Mouse (Mus musculus) hindbrain, embryonic 15.5 days (tissue): ENCODE results near the gene Grip1. TPM values are rescaled to one million over a fixed set of nuclear protein-coding genes. Genes with fewer than 3 reads are reported as not detected.

Source experiments
- ATAC-seq: fragments of 200-750 bp; cut with Nextera tagmentation; 2 replicates; pipeline ENCODE4 v1.8.0; 2017; ENCODE audit warnings: low read depth, moderate number of reproducible peaks, moderate TSS enrichment; ENCODE audit not compliant: low FRiP score
- H3K27ac ChIP-seq: fragments of 300-500 bp; sonication (generic); replicated peaks from 2 replicates; pipeline ENCODE4 v1.5.1; 2015; ENCODE audit warnings: mild to moderate bottlenecking, inconsistent platforms
- H3K27me3 ChIP-seq: fragments of 300-500 bp; sonication (generic); 2 replicates; pipeline ENCODE4 v1.6.1; 2015; ENCODE audit warnings: control low read depth, inconsistent platforms
- H3K36me3 ChIP-seq: fragments of 300-500 bp; sonication (generic); 2 replicates; pipeline ENCODE4 v1.6.1; 2015; ENCODE audit warnings: control low read depth, inconsistent platforms
- H3K4me1 ChIP-seq: fragments of 300-500 bp; sonication (generic); replicated peaks from 2 replicates; pipeline ENCODE4 v1.6.1; 2015; ENCODE audit warnings: control low read depth, inconsistent platforms
- H3K4me2 ChIP-seq: fragments of 300-500 bp; sonication (generic); 2 replicates; pipeline ENCODE4 v1.6.1; 2015; ENCODE audit warnings: moderate library complexity, mild to moderate bottlenecking, inconsistent platforms
- H3K4me3 ChIP-seq: fragments of 300-500 bp; sonication (generic); 2 replicates; pipeline ENCODE4 v1.5.1; 2015; ENCODE audit warnings: mild to moderate bottlenecking, inconsistent platforms
- H3K9ac ChIP-seq: fragments of 300-500 bp; sonication (generic); 2 replicates; pipeline ENCODE4 v1.6.1; 2015; ENCODE audit warnings: inconsistent platforms
- H3K9me3 ChIP-seq: fragments of 300-500 bp; sonication (generic); 2 replicates; pipeline ENCODE4 v1.6.1; 2016; ENCODE audit warnings: control low read depth, inconsistent platforms
- WGBS: fragments of 180-500 bp; shearing (Covaris S2); methylation state at CpG from one replicate; pipeline ENCODE4 v1.1.7; 2015; 5-methylcytosine and 5-hydroxymethylcytosine counted together
- polyA plus RNA-seq: library from polyadenylated mRNA; unstranded; fragments of >200 nt; fragmentation: Nextera tagmentation; extraction: Ambion mirVana; gene quantifications from 2 replicates; pipeline ENCODE4 v1.2.1, GENCODE M21; 2015

Grip1 gene
- polyA plus RNA-seq, 1 experiment from 2014 or later: 17.3 TPM

DNA sequence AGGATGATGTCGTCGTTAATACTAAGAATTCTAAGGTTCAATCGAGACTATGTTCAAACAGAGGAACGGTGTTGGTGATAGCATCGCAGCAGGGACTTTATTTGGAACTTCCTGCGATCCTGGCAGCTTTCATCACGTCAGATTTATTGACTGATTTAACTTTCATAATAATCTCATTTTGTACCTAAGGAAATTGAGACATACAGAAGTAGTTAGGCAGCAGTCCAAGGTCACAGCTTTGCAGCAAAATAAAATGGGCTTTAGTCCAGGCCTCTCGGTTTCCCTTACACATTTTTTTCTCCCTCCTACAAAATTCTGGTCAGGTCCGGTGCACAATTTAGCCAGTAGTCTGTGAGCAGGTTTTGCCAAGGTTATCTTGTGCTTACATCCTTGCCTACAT, 178.3 kb downstream of the Grip1 start:
- no peak overlapping the region for H3K4me3 ChIP-seq
- H3K9ac ChIP-seq: no peak overlapping the region
- WGBS: 72% methylated on average over 9 of the region's 9 CpGs
- no peak overlapping the region for H3K27ac ChIP-seq
- H3K4me1 ChIP-seq: peaks cover under 1% of the 10 kb centered on the region; the same call in 1 of the 2 replicates
- H3K36me3 ChIP-seq: no peaks in the 10 kb centered on the region
- H3K9me3 ChIP-seq: no peaks in the 10 kb centered on the region
- no peak for ATAC-seq
- no peaks in the 10 kb centered on the region for H3K27me3 ChIP-seq
- no peak overlapping the region for H3K4me2 ChIP-seq

DNA sequence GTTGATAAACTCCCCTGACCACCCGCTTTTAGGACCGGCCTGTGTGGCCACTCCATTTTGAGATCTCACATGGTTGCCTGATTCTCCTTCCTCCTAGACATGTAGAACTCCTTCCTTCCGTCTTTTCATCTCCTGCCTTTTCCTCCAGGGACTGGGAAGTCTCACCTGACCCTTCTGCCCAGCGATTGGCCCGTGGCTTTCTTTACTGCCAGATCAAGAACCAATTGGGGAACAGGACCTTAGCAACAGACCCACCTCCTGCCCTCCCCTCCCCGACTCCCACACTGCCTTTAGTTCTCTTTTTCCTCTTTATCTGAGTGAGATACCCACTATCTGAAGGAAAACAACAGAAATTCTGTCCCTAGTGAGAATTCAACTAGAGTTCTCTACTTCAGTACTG, 180.9 kb downstream of the Grip1 start:
- Histone ChIP-seq H3K4me3 (no peak overlapping the region), H3K4me1 (no peaks in the 10 kb centered on the region), H3K4me2 (no peak overlapping the region), H3K27me3 (no peaks in the 10 kb centered on the region), H3K9me3 (no peaks in the 10 kb centered on the region), H3K36me3 (no peaks in the 10 kb centered on the region), H3K9ac (no peak overlapping the region), H3K27ac (no peak overlapping the region)
- WGBS: 73% methylated on average over 6 of the region's 6 CpGs
- no peak for ATAC-seq

DNA sequence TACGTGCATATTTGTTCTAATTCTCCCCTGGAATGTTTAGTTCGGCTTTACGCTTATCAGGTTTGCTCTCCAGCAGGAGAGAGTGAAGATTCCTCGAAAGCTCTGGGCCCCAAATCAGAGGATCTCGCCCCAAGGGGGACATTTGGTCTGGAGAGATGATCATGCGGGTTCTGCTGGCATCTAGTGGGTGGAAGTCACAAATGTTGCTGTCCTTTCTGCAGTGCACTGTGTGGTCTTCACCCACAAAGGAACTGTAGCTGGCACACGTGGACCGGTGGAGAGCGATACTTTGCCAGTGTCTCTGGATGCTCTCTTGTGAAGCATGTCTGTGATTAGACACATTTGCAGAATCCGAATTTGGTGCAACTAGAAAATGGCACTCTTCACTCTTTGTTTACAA, 186.9 kb downstream of the Grip1 start:
- H3K4me3 ChIP-seq: no peak overlapping the region
- no peak overlapping the region for H3K9ac ChIP-seq
- no peak overlapping the region for H3K27ac ChIP-seq
- peaks cover 22% of the 10 kb centered on the region for H3K4me1 ChIP-seq
- no peaks in the 10 kb centered on the region for H3K27me3 ChIP-seq
- H3K4me2 ChIP-seq: no peak overlapping the region
- 74% methylated on average over 10 of the region's 10 CpGs for WGBS
- H3K36me3 ChIP-seq: no peaks in the 10 kb centered on the region
- H3K9me3 ChIP-seq: no peaks in the 10 kb centered on the region
- 0 out of 2 replicates have a peak, but pooled peaks have one; percentile 65 for ATAC-seq

DNA sequence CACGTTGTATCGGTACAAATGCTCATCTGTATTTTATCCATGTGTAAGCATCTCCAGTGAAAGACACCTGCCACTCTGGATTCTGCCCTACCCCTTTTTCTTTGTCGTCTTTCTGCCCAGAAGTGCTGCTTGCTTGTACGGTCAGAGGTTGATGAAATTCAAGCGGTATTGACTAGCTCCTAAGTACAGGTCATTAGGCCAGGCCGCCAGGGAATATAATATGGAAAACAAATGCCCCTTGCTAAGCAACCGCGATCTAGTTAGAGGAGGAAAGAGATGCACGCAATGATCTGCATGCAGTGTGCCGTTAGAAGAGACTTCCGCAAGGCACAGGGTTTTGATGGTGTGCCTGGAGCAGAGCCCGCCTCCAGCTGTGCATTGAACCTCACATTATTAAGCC, 187.4 kb downstream of the Grip1 start:
- Histone ChIP-seq H3K27me3 (no peaks in the 10 kb centered on the region), H3K4me1 (peaks cover 22% of the 10 kb centered on the region), H3K36me3 (no peaks in the 10 kb centered on the region), H3K4me3 (no peak overlapping the region), H3K9me3 (no peaks in the 10 kb centered on the region), H3K4me2 (peak overlapping the region; percentile 22), H3K27ac (no peak overlapping the region), H3K9ac (no peak overlapping the region)
- WGBS: 49% methylated on average over 12 of the region's 12 CpGs
- no peak for ATAC-seq

DNA sequence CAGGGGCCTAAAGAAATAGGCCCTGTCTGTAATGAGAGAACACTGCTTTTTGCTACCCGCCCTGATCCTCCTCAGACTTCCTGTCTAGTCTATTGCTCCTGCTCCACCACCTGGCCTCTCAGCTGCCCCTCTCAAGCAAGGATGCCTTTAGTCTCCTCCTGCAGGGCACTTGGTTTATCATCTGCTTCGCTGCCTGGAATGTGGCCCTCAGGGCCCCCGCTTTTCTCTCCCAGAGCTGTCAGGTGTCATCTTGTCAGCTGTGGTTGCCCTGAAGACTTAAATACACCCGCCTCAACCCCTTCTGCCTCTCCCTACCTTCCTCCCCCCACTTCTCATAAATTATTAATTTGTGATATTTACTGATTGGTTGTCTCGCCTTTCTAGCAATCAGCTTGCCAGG, 190.7 kb downstream of the Grip1 start:
- no peaks in the 10 kb centered on the region for H3K36me3 ChIP-seq
- 52% methylated on average over 5 of the region's 5 CpGs for WGBS
- ATAC-seq: no peak

DNA sequence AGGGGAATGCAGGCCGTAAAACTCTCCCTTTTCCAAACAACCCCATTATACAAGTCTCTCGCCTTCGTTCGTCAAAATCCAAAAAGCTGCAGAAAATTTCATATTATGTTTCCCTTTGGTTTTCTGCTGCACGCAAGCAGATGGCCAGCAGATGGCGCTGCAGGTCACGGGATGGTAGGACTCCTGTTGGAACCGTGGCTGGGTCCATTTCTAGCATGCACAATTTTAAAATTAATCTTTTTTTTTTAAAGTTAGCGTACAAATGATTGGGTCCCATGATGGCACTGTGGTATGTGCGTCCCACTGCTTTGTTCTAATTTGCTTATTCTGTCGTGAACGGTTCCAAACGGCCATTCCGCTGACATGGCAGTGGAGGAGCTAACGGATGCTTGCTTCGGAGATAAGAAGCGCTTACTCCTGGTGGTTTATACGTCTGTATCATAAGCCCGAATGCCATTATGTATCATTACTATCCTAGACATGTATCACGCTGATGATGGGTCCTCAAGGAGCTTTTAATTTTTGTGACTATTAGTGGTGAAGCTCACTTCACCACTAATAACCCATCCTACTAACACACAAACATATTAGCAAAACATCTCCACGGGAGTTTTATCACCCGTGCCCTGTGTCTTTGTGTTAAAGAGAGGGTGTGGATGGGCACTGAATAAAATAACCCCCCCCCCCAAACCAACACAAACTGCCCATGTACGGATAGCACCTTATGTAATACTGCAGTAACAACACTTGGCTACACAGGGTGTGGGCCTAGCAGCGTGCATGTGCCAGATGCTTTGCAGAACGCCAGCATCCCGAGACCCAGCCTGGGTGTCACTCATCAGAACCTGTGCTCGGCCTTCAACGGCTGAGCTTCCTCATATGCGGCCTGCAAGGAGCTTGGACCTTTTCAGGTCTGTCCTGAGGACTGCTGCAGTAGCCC, 193.1 kb downstream of the Grip1 start:
- H3K4me2 ChIP-seq: no peak overlapping the region
- H3K4me1 ChIP-seq: peaks cover 13% of the 10 kb centered on the region; the same call in 1 of the 2 replicates
- H3K9me3 ChIP-seq: no peaks in the 10 kb centered on the region
- H3K9ac ChIP-seq: no peak overlapping the region
- H3K36me3 ChIP-seq: no peaks in the 10 kb centered on the region
- H3K27ac ChIP-seq: no peak overlapping the region
- no peaks in the 10 kb centered on the region for H3K27me3 ChIP-seq
- no peak overlapping the region for H3K4me3 ChIP-seq
- peak; percentile 51; the same call in 1 of the 2 replicates for ATAC-seq
- 57% methylated on average over 29 of the region's 29 CpGs for WGBS

More for the DNA sequence above, 190.7 kb downstream of the Grip1 start:
- H3K9ac ChIP-seq: no peak overlapping the region
- H3K4me1 ChIP-seq: peaks cover 22% of the 10 kb centered on the region
- no peak overlapping the region for H3K4me2 ChIP-seq
- no peak overlapping the region for H3K27ac ChIP-seq
- H3K9me3 ChIP-seq: no peaks in the 10 kb centered on the region
- no peaks in the 10 kb centered on the region for H3K27me3 ChIP-seq
- no peak overlapping the region for H3K4me3 ChIP-seq

DNA sequence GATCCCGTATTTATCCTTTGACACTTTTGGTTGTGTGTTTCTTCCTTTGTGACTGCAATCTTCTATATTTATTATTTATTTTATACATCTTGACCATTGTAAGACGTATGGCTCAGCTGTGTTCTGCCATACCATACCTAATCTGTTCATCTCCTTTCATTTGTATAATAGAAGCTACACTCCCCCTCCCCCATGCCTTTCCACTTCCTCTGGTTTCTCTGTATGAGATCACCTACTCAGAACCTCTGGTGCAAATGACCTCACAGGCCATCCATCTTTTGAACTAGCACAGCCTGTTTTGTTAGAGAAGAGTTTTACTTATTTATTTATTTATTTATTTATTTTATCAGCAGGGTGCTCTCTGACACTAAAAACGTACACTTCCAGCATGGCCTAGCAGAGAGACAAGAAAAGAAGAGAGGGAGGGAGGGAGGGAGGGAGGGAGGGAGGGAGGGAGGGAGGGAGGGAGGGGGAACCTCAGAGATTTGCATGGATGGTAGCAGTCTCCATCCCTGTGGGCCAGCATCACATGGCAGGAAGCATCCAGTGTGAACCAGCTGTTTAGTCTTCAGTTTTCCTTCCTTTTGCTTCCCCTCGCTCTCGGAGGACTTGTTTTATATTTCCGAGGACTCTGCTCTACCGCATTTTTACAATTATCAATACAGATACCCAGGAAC, 207.2 kb downstream of the Grip1 start:
- Histone ChIP-seq H3K9me3 (no peaks in the 10 kb centered on the region), H3K27ac (no peak overlapping the region), H3K9ac (no peak overlapping the region), H3K36me3 (peaks cover 5% of the 10 kb centered on the region; the same call in 1 of the 2 replicates), H3K4me3 (no peak overlapping the region), H3K4me2 (no peak overlapping the region), H3K27me3 (no peaks in the 10 kb centered on the region), H3K4me1 (peaks cover 7% of the 10 kb centered on the region)
- WGBS: 47% methylated on average over 7 of the region's 7 CpGs
- ATAC-seq: no peak

DNA sequence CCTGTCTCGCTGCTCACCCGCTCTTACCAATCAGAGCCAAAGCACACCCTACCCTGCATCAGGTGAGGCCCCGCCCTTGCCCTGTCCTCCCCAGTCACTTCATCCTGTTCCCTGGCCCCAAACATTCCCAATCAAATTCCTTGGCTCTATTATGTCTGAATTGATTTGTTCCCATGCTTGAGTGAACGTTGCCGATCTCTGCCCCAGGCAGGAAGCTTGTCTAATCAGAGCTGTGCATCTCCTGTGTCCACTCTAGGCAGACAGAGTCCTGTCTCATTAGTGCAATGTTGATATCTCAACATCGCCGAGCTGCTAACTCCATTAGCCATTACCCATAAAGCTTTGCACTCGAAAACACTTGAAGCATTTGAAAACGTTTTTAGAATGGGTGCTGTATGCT, 210.0 kb downstream of the Grip1 start:
- Histone ChIP-seq H3K27ac (no peak overlapping the region), H3K36me3 (no peaks in the 10 kb centered on the region), H3K4me1 (peaks cover 7% of the 10 kb centered on the region), H3K4me2 (no peak overlapping the region), H3K4me3 (no peak overlapping the region), H3K9me3 (no peaks in the 10 kb centered on the region), H3K9ac (no peak overlapping the region), H3K27me3 (no peaks in the 10 kb centered on the region)
- no peak for ATAC-seq
- WGBS: 69% methylated on average over 9 of the region's 9 CpGs

DNA sequence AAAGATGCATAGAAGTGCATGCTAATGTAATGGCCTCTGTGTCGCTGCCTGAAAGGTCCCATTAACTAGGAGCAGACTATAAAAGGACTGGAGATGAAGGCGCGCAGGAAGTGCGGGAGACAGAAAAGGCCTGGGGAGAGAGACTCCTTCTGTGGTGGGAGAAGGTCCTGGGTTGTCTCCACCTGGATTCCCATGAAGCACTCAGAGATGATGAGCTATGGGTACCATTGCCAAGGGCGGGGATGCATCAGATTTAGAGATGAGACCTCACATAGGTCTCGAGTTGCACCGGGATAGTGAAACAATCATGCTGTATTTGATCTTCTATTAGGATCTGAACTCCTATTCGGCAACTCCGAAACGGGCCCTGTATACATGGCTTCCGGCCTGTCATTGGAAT, 212.8 kb downstream of the Grip1 start:
- no peaks in the 10 kb centered on the region for H3K27me3 ChIP-seq
- H3K9me3 ChIP-seq: no peaks in the 10 kb centered on the region
- no peak overlapping the region for H3K27ac ChIP-seq
- no peak overlapping the region for H3K4me2 ChIP-seq
- 69% methylated on average over 11 of the region's 11 CpGs for WGBS
- H3K4me3 ChIP-seq: no peak overlapping the region
- ATAC-seq: no peak
- no peaks in the 10 kb centered on the region for H3K36me3 ChIP-seq
- no peak overlapping the region for H3K9ac ChIP-seq
- H3K4me1 ChIP-seq: peaks cover 2% of the 10 kb centered on the region; the same call in 1 of the 2 replicates

DNA sequence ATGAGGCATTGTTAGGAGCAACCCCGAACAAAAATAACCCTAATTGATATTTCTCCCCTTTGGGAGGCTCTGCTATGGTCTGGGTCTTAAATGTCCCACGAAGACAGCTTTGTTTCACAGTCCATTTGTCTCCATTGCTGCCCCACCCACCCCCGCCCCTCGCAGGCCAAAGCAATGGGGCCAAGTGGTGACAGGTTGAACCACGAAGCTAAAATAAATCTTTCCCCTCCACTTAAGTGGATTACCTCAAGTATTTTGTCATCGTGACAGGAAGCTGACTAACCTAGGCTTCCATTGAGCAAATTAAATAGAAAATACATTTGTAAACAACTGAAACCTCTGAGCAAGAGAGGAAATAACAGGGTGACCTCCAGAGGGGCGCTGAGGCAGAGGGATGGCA, 216.8 kb downstream of the Grip1 start:
- H3K27ac ChIP-seq: no peak overlapping the region
- H3K27me3 ChIP-seq: no peaks in the 10 kb centered on the region

DNA sequence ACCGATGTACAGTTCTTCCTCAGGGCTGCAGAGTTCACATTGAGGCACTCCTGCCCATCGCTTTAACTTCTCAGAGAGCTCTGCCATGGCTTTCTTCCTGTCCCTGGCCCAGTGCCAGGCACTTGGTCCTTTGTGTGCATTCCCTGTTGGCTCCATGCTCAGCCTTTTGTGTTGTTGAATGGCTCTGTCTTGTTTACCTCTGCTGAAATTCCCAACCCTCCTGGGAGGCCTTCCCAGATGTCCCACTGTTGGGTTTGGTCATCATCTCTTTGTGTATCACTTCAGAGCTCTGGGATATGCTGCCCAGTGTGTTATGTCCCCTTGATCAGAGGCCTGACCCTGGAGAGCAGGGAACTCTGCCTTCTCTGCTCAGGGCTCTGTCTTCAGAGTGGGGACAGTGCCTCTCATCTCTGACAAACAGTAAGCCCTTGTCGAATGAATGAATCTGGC, 230.8 kb downstream of the Grip1 start:
- Histone ChIP-seq H3K9ac (no peak overlapping the region), H3K4me2 (no peak overlapping the region), H3K27ac (no peak overlapping the region; the same call in 1 of the 2 replicates)

More for the DNA sequence above, 216.8 kb downstream of the Grip1 start:
- H3K4me3 ChIP-seq: no peak overlapping the region
- H3K36me3 ChIP-seq: no peaks in the 10 kb centered on the region
- no peaks in the 10 kb centered on the region for H3K9me3 ChIP-seq
- H3K4me1 ChIP-seq: no peaks in the 10 kb centered on the region
- H3K4me2 ChIP-seq: no peak overlapping the region
- no peak overlapping the region for H3K9ac ChIP-seq
- ATAC-seq: no peak
- WGBS: 45% methylated on average over 7 of the region's 7 CpGs

More for the DNA sequence above, 230.8 kb downstream of the Grip1 start:
- peak; percentile 69; the same call in 1 of the 2 replicates for ATAC-seq
- H3K9me3 ChIP-seq: no peaks in the 10 kb centered on the region
- H3K4me1 ChIP-seq: peaks cover 22% of the 10 kb centered on the region
- WGBS: 28% methylated on average over 3 of the region's 3 CpGs
- H3K4me3 ChIP-seq: no peak overlapping the region
- H3K27me3 ChIP-seq: no peaks in the 10 kb centered on the region
- H3K36me3 ChIP-seq: no peaks in the 10 kb centered on the region
